Mouse (Mus musculus): ENCODE measurements around the gene Ebpl. TPM values are rescaled to one million over a fixed set of nuclear protein-coding genes. Genes with fewer than 3 reads are reported as not detected.

The Ebpl gene
- polyA plus RNA-seq (2014; fragmentation: Nextera tagmentation; extraction: Ambion mirVana): 10.5 and 10.6 TPM in 2 replicates

- Histone ChIP-seq H3K4me3 (replicated peaks; ENCODE audit: low read length) (peak within 1 kb of the TSS; percentile 67), H3K27me3 (ENCODE audit: control insufficient read depth, insufficient read depth, low read length) (no peaks in the 10 kb centered on the region), H3K9me3 (ENCODE audit: control insufficient read depth, low read length) (no peaks in the 10 kb centered on the region), H3K9ac (peak within 1 kb of the TSS; percentile 81), H3K27ac (peak within 1 kb of the TSS; percentile 81), H3K4me1 (replicated peaks; ENCODE audit: control insufficient read depth, insufficient read depth, low read length) (peaks cover 19% of the 10 kb centered on the region), H3K36me3 (replicated peaks; ENCODE audit: control insufficient read depth, insufficient read depth) (peaks cover under 1% of the 10 kb centered on the region), H3K4me2 (replicated peaks) (peak within 1 kb of the TSS; percentile 68)
- ATAC-seq (ENCODE audit: low FRiP score): peak; percentile 95
- DNase-seq (ENCODE audit: low spot score): peak; percentile 82
- WGBS: under 1% methylated on average over 40 of the region's 40 CpGs
Measured at GRCm38 (mm10) chr14:61360131-61360980, at the start of gene Ebpl. Gene Ebpl, minus strand, starts transcription at chr14:61360439.

- 89% methylated on average over 2 of the region's 2 CpGs for WGBS
- ATAC-seq (ENCODE audit: low FRiP score): no peak
- H3K27me3 ChIP-seq (ENCODE audit: control insufficient read depth, insufficient read depth, low read length): no peaks in the 10 kb centered on the region
- peaks cover 12% of the 10 kb centered on the region for H3K4me1 ChIP-seq (replicated peaks; ENCODE audit: control insufficient read depth, insufficient read depth, low read length)
- no peak overlapping the region for H3K4me2 ChIP-seq (replicated peaks)
- no peak overlapping the region for H3K27ac ChIP-seq
- H3K36me3 ChIP-seq (replicated peaks; ENCODE audit: control insufficient read depth, insufficient read depth): no peaks in the 10 kb centered on the region
- H3K9me3 ChIP-seq (ENCODE audit: control insufficient read depth, low read length): no peaks in the 10 kb centered on the region
- no peak overlapping the region for H3K9ac ChIP-seq
- no peak overlapping the region for H3K4me3 ChIP-seq (replicated peaks; ENCODE audit: low read length)
- DNase-seq (ENCODE audit: low spot score): no peak
Measured at GRCm38 (mm10) chr14:61410020-61410419, 49.8 kb upstream of the Ebpl start.

GRCm38 (mm10) chr14:61407055-61407454, 46.8 kb upstream of the Ebpl start:
- no peaks in the 10 kb centered on the region for H3K9me3 ChIP-seq (ENCODE audit: control insufficient read depth, low read length)
- no peak overlapping the region for H3K4me3 ChIP-seq (replicated peaks; ENCODE audit: low read length)
- H3K27ac ChIP-seq: no peak overlapping the region
- WGBS: 99% methylated on average over 3 of the region's 3 CpGs
- peaks cover 3% of the 10 kb centered on the region for H3K36me3 ChIP-seq (replicated peaks; ENCODE audit: control insufficient read depth, insufficient read depth)
- H3K27me3 ChIP-seq (ENCODE audit: control insufficient read depth, insufficient read depth, low read length): no peaks in the 10 kb centered on the region
- H3K9ac ChIP-seq: no peak overlapping the region
- no peak for ATAC-seq (ENCODE audit: low FRiP score)
- no peak for DNase-seq (ENCODE audit: low spot score)
- H3K4me2 ChIP-seq (replicated peaks): no peak overlapping the region
- no peaks in the 10 kb centered on the region for H3K4me1 ChIP-seq (replicated peaks; ENCODE audit: control insufficient read depth, insufficient read depth, low read length)

- Histone ChIP-seq H3K4me2 (replicated peaks) (no peak overlapping the region), H3K9me3 (ENCODE audit: control insufficient read depth, low read length) (no peaks in the 10 kb centered on the region), H3K36me3 (replicated peaks; ENCODE audit: control insufficient read depth, insufficient read depth) (peaks cover 12% of the 10 kb centered on the region), H3K4me1 (replicated peaks; ENCODE audit: control insufficient read depth, insufficient read depth, low read length) (no peaks in the 10 kb centered on the region), H3K27ac (no peak overlapping the region), H3K27me3 (ENCODE audit: control insufficient read depth, insufficient read depth, low read length) (no peaks in the 10 kb centered on the region), H3K4me3 (replicated peaks; ENCODE audit: low read length) (no peak overlapping the region), H3K9ac (no peak overlapping the region)
- DNase-seq (ENCODE audit: low spot score): no peak
- ATAC-seq (ENCODE audit: low FRiP score): no peak
Measured at GRCm38 (mm10) chr14:61405761-61406160, 45.5 kb upstream of the Ebpl start.

- no peak for ATAC-seq (ENCODE audit: low FRiP score)
Measured at GRCm38 (mm10) chr14:61404941-61405340, 44.7 kb upstream of the Ebpl start.

GRCm38 (mm10) chr14:61394745-61395144, 34.5 kb upstream of the Ebpl start:
- Histone ChIP-seq H3K4me1 (replicated peaks; ENCODE audit: control insufficient read depth, insufficient read depth, low read length) (no peaks in the 10 kb centered on the region), H3K9ac (no peak overlapping the region), H3K27me3 (ENCODE audit: control insufficient read depth, insufficient read depth, low read length) (no peaks in the 10 kb centered on the region), H3K4me3 (replicated peaks; ENCODE audit: low read length) (no peak overlapping the region), H3K27ac (no peak overlapping the region), H3K9me3 (ENCODE audit: control insufficient read depth, low read length) (no peaks in the 10 kb centered on the region), H3K4me2 (replicated peaks) (no peak overlapping the region), H3K36me3 (replicated peaks; ENCODE audit: control insufficient read depth, insufficient read depth) (peaks cover 36% of the 10 kb centered on the region)
- 82% methylated on average over 6 of the region's 6 CpGs for WGBS
- DNase-seq (ENCODE audit: low spot score): no peak
- no peak for ATAC-seq (ENCODE audit: low FRiP score)

More at GRCm38 (mm10) chr14:61404941-61405340, 44.7 kb upstream of the Ebpl start:
- H3K9ac ChIP-seq: no peak overlapping the region
- WGBS: 89% methylated on average over 3 of the region's 3 CpGs
- H3K4me2 ChIP-seq (replicated peaks): no peak overlapping the region
- H3K36me3 ChIP-seq (replicated peaks; ENCODE audit: control insufficient read depth, insufficient read depth): peaks cover 18% of the 10 kb centered on the region
- no peak overlapping the region for H3K27ac ChIP-seq
- no peaks in the 10 kb centered on the region for H3K27me3 ChIP-seq (ENCODE audit: control insufficient read depth, insufficient read depth, low read length)
- DNase-seq (ENCODE audit: low spot score): no peak
- no peaks in the 10 kb centered on the region for H3K9me3 ChIP-seq (ENCODE audit: control insufficient read depth, low read length)
- no peak overlapping the region for H3K4me3 ChIP-seq (replicated peaks; ENCODE audit: low read length)
- no peaks in the 10 kb centered on the region for H3K4me1 ChIP-seq (replicated peaks; ENCODE audit: control insufficient read depth, insufficient read depth, low read length)

GRCm38 (mm10) chr14:61390586-61390985, 30.3 kb upstream of the Ebpl start:
- Histone ChIP-seq H3K27ac (no peak overlapping the region), H3K4me1 (replicated peaks; ENCODE audit: control insufficient read depth, insufficient read depth, low read length) (no peaks in the 10 kb centered on the region), H3K4me2 (replicated peaks) (no peak overlapping the region), H3K9me3 (ENCODE audit: control insufficient read depth, low read length) (no peaks in the 10 kb centered on the region), H3K4me3 (replicated peaks; ENCODE audit: low read length) (no peak overlapping the region), H3K9ac (no peak overlapping the region), H3K36me3 (replicated peaks; ENCODE audit: control insufficient read depth, insufficient read depth) (peaks cover 37% of the 10 kb centered on the region), H3K27me3 (ENCODE audit: control insufficient read depth, insufficient read depth, low read length) (no peaks in the 10 kb centered on the region)
- DNase-seq (ENCODE audit: low spot score): no peak
- no peak for ATAC-seq (ENCODE audit: low FRiP score)
- WGBS: 89% methylated on average over 3 of the region's 3 CpGs

GRCm38 (mm10) chr14:61367290-61367689, 7.1 kb upstream of the Ebpl start:
- no peak overlapping the region for H3K4me2 ChIP-seq (replicated peaks)
- WGBS: 70% methylated on average over 2 of the region's 2 CpGs
- no peak overlapping the region for H3K27ac ChIP-seq
- DNase-seq (ENCODE audit: low spot score) (no peak), ATAC-seq (ENCODE audit: low FRiP score) (no peak)
- no peak overlapping the region for H3K9ac ChIP-seq
- no peaks in the 10 kb centered on the region for H3K9me3 ChIP-seq (ENCODE audit: control insufficient read depth, low read length)
- no peaks in the 10 kb centered on the region for H3K27me3 ChIP-seq (ENCODE audit: control insufficient read depth, insufficient read depth, low read length)
- H3K36me3 ChIP-seq (replicated peaks; ENCODE audit: control insufficient read depth, insufficient read depth): peaks cover 60% of the 10 kb centered on the region
- no peaks in the 10 kb centered on the region for H3K4me1 ChIP-seq (replicated peaks; ENCODE audit: control insufficient read depth, insufficient read depth, low read length)
- no peak overlapping the region for H3K4me3 ChIP-seq (replicated peaks; ENCODE audit: low read length)

- 90% methylated on average over 3 of the region's 3 CpGs for WGBS
- Histone ChIP-seq H3K4me1 (replicated peaks; ENCODE audit: control insufficient read depth, insufficient read depth, low read length) (peaks cover 12% of the 10 kb centered on the region), H3K36me3 (replicated peaks; ENCODE audit: control insufficient read depth, insufficient read depth) (peaks cover 35% of the 10 kb centered on the region), H3K9ac (no peak overlapping the region), H3K4me2 (replicated peaks) (no peak overlapping the region), H3K4me3 (replicated peaks; ENCODE audit: low read length) (no peak overlapping the region), H3K9me3 (ENCODE audit: control insufficient read depth, low read length) (no peaks in the 10 kb centered on the region), H3K27ac (no peak overlapping the region), H3K27me3 (ENCODE audit: control insufficient read depth, insufficient read depth, low read length) (no peaks in the 10 kb centered on the region)
- DNase-seq (ENCODE audit: low spot score) (no peak), ATAC-seq (ENCODE audit: low FRiP score) (no peak)
Measured at GRCm38 (mm10) chr14:61364656-61365055, 4.4 kb upstream of the Ebpl start.
